In genomic region chr3:69907564-69907963, GRCm38 (mm10) we compare ENCODE assay signal across 24 mouse cellular contexts. TPM values are rescaled to one million over a fixed set of nuclear protein-coding genes. Genes with fewer than 3 reads are reported as not detected.
A peak's percentile ranks its signal among the peaks of the same experiment; 100 is the strongest.
DNase-seq lines count a peak whose midpoint lies in the region; ATAC-seq lines count a peak whose summit lies in the region.
"Had no signal": no experiment of that assay in that cellular context is flagged by ENCODE, and none has a peak within 500 bp of the region (broad histone marks: within the 10 kb centered on the region; RNA-seq: fewer than 3 reads in every experiment).

No protein-coding gene starts in this region.

- H3K27me3 ChIP-seq in neural tube, embryonic 14.5 days (ENCODE audit: control insufficient read depth, insufficient read depth, low read length) = no peaks in the 10 kb centered on the region
- H3K27me3 ChIP-seq in forebrain, embryonic 16.5 days (replicated peaks; ENCODE audit: control insufficient read depth, insufficient read depth, low read length) = no peaks in the 10 kb centered on the region
- no peaks in the 10 kb centered on the region for H3K27me3 ChIP-seq in neural tube, embryonic 15.5 days (replicated peaks)
- H3K27me3 ChIP-seq: heart, embryonic 13.5 days; intestine, embryonic 15.5 days; limb, embryonic 12.5 days; liver, embryonic 13.5 days; neural tube, embryonic 12.5 days had no signal

- H3K36me3 ChIP-seq in neural tube, embryonic 14.5 days (ENCODE audit: control insufficient read depth, insufficient read depth, low read length) = no peaks in the 10 kb centered on the region
- H3K36me3 ChIP-seq in forebrain, embryonic 16.5 days (ENCODE audit: control insufficient read depth, insufficient read depth) = no peaks in the 10 kb centered on the region
- no peaks in the 10 kb centered on the region for H3K36me3 ChIP-seq in neural tube, embryonic 15.5 days
- H3K36me3 ChIP-seq: heart, embryonic 13.5 days; intestine, embryonic 15.5 days; limb, embryonic 12.5 days; liver, embryonic 13.5 days; neural tube, embryonic 12.5 days had no signal

- H3K4me1 ChIP-seq in neural tube, embryonic 14.5 days (ENCODE audit: control insufficient read depth, insufficient read depth, low read length) = no peaks in the 10 kb centered on the region
- peaks cover 2% of the 10 kb centered on the region; the same call in 1 of the 2 replicates for H3K4me1 ChIP-seq in forebrain, embryonic 16.5 days (replicated peaks; ENCODE audit: control insufficient read depth, insufficient read depth, low read length)
- no peaks in the 10 kb centered on the region for H3K4me1 ChIP-seq in neural tube, embryonic 15.5 days
- H3K4me1 ChIP-seq: intestine, embryonic 15.5 days; liver, embryonic 13.5 days; neural tube, embryonic 12.5 days had no signal

- DNase-seq in heart, adult 11 months = peak; percentile 19
- DNase-seq in heart, postnatal 25 days (ENCODE audit: low spot score) = no peak
- no peak for DNase-seq in neural tube, embryonic 10.5 days (ENCODE audit: extremely low spot score, low spot score)
- DNase-seq in natural killer cell, adult 2 months (ENCODE audit: low spot score in 2 of 2) = no peak
- DNase-seq: adrenal gland, postnatal 10 days; cerebellum, postnatal 36 days; heart, postnatal 4 days; kidney, postnatal 25 days; layer of hippocampus, adult 9-11 months; liver, embryonic 13.5 days; right cerebral cortex, postnatal 14 days; spleen, adult 18-20 months; thymus, postnatal 25 days had no signal

- H3K27ac ChIP-seq in neural tube, embryonic 14.5 days (ENCODE audit: low read depth, low read length) = no peak overlapping the region
- no peak overlapping the region for H3K27ac ChIP-seq in forebrain, embryonic 16.5 days (ENCODE audit: low read length)
- H3K27ac ChIP-seq in neural tube, embryonic 15.5 days (replicated peaks) = no peak overlapping the region
- H3K27ac ChIP-seq: heart, embryonic 13.5 days; intestine, embryonic 15.5 days; limb, embryonic 12.5 days; liver, embryonic 13.5 days; macrophage; neural tube, embryonic 12.5 days had no signal

- no peaks in the 10 kb centered on the region for H3K9me3 ChIP-seq in neural tube, embryonic 14.5 days (ENCODE audit: control insufficient read depth, low read length)
- no peaks in the 10 kb centered on the region for H3K9me3 ChIP-seq in forebrain, embryonic 16.5 days (ENCODE audit: control insufficient read depth, low read length)
- H3K9me3 ChIP-seq in neural tube, embryonic 15.5 days (replicated peaks) = no peaks in the 10 kb centered on the region
- H3K9me3 ChIP-seq: heart, embryonic 13.5 days; intestine, embryonic 15.5 days; limb, embryonic 12.5 days; liver, embryonic 13.5 days; neural tube, embryonic 12.5 days had no signal

- WGBS in neural tube, embryonic 14.5 days = 52% methylated on average over 6 of the region's 6 CpGs
- WGBS in forebrain, embryonic 16.5 days = 38% methylated on average over 6 of the region's 6 CpGs
- WGBS in neural tube, embryonic 15.5 days = 51% methylated on average over 6 of the region's 6 CpGs

- intact Hi-C loops in heart, postnatal 25 days (cut with DNase I) = no loop called here

- no peak overlapping the region for H3K9ac ChIP-seq in neural tube, embryonic 14.5 days (replicated peaks; ENCODE audit: low read depth, low read length)
- no peak overlapping the region for H3K9ac ChIP-seq in forebrain, embryonic 16.5 days (replicated peaks; ENCODE audit: low read depth, low read length)
- H3K9ac ChIP-seq in neural tube, embryonic 15.5 days (replicated peaks) = no peak overlapping the region
- H3K9ac ChIP-seq: heart, embryonic 13.5 days; intestine, embryonic 15.5 days; limb, embryonic 12.5 days; liver, embryonic 13.5 days; neural tube, embryonic 12.5 days had no signal

- H3K4me2 ChIP-seq in neural tube, embryonic 14.5 days (ENCODE audit: low read depth, low read length) = no peak overlapping the region
- no peak overlapping the region for H3K4me2 ChIP-seq in forebrain, embryonic 16.5 days (ENCODE audit: low read length)
- no peak overlapping the region for H3K4me2 ChIP-seq in neural tube, embryonic 15.5 days
- H3K4me2 ChIP-seq: heart, embryonic 13.5 days; intestine, embryonic 15.5 days; liver, embryonic 13.5 days; neural tube, embryonic 12.5 days had no signal

- ATAC-seq in neural tube, embryonic 14.5 days (ENCODE audit: low read depth) = peak; percentile 65; the same call in 1 of the 2 replicates
- ATAC-seq in forebrain, embryonic 16.5 days = peak; percentile 38
- peak; percentile 58; the same call in 1 of the 2 replicates for ATAC-seq in neural tube, embryonic 15.5 days (ENCODE audit: low FRiP score)

- H3K4me3 ChIP-seq in neural tube, embryonic 14.5 days (ENCODE audit: low read depth, low read length) = no peak overlapping the region
- no peak overlapping the region for H3K4me3 ChIP-seq in forebrain, embryonic 16.5 days (replicated peaks; ENCODE audit: low read length)
- no peak overlapping the region for H3K4me3 ChIP-seq in neural tube, embryonic 15.5 days (replicated peaks)
- H3K4me3 ChIP-seq: heart, embryonic 13.5 days; intestine, embryonic 15.5 days; limb, embryonic 12.5 days; liver, embryonic 13.5 days; neural tube, embryonic 12.5 days had no signal

RNA-seq across cellular contexts. Expression of gene Sptssb, which starts 47.8 kb away (rescaled TPM):
- not detected for total RNA-seq in heart, postnatal 25 days (2021)
- polyA plus RNA-seq in neural tube, embryonic 14.5 days (2014; fragmentation: Nextera tagmentation; extraction: Ambion mirVana) = 0.63 and 1.4 TPM in 2 replicates
- 0.18 and 0.40 TPM in 2 replicates for polyA plus RNA-seq in forebrain, embryonic 16.5 days (2015; fragmentation: Nextera tagmentation; extraction: Ambion mirVana)
- polyA plus RNA-seq in neural tube, embryonic 15.5 days (2015; fragmentation: Nextera tagmentation; extraction: Ambion mirVana) = 1.8 and 12.7 TPM in 2 replicates
- total RNA-seq: adrenal gland, postnatal 10 days; gastrocnemius, adult 8-10 months; granulocyte monocyte progenitor cell, adult 5-6 weeks; heart, postnatal 4 days had no signal
- polyA plus RNA-seq: C2C12; limb, embryonic 12.5 days; macrophage had no signal
